Mouse (Mus musculus) right cerebral cortex, adult 18-20 months (tissue): ENCODE results near the gene Ccnd1.
"Not testable (repeated sequence)": the region's sequence is repeated elsewhere in the genome, so short reads cannot be mapped to it uniquely, and the experiment has no call there.

Experiments
- DNase-seq: peaks from one replicate; pipeline ENCODE4 v3.0.0; 2022; ENCODE audit warnings: mixed read lengths

The Ccnd1 gene

GRCm38 (mm10) chr7:144906708-144907397 lies 32.9 kb downstream of the Ccnd1 start:
- peak; percentile 52 for DNase-seq

- DNase-seq: not testable (repeated sequence)
Observed at GRCm38 (mm10) chr7:144905514-144905913, 34.2 kb downstream of the Ccnd1 start.

GRCm38 (mm10) chr7:144898506-144898905 lies 41.2 kb downstream of the Ccnd1 start:
- DNase-seq: no peak

GRCm38 (mm10) chr7:144896294-144897218 lies 43.2 kb downstream of the Ccnd1 start, which contains the start of gene Fgf15:
TSS of gene Fgf15 (plus strand) at chr7:144896531.
- no peak for DNase-seq

- peak; percentile 69 for DNase-seq
Observed at GRCm38 (mm10) chr7:144895305-144896111, 44.2 kb downstream of the Ccnd1 start.

- DNase-seq: no peak
Observed at GRCm38 (mm10) chr7:144894706-144895105, 45.0 kb downstream of the Ccnd1 start.

GRCm38 (mm10) chr7:144894191-144894590 lies 45.5 kb downstream of the Ccnd1 start:
- DNase-seq: no peak

GRCm38 (mm10) chr7:144892322-144892721 lies 47.4 kb downstream of the Ccnd1 start:
- no peak for DNase-seq

- DNase-seq: peak; percentile 36
Observed at GRCm38 (mm10) chr7:144891863-144892262, 47.9 kb downstream of the Ccnd1 start.

- DNase-seq: not testable (repeated sequence)
Observed at GRCm38 (mm10) chr7:144890661-144891060, 49.1 kb downstream of the Ccnd1 start.

GRCm38 (mm10) chr7:144888564-144889299 lies 51.0 kb downstream of the Ccnd1 start:
- DNase-seq: no peak

GRCm38 (mm10) chr7:144887672-144888071 lies 52.1 kb downstream of the Ccnd1 start:
- no peak for DNase-seq

- DNase-seq: no peak
Observed at GRCm38 (mm10) chr7:144883106-144883505, 56.6 kb downstream of the Ccnd1 start.
